Mouse (Mus musculus) thymus, adult 2 months (tissue): ENCODE data around the gene Plekha3. TPM values are rescaled to one million over a fixed set of nuclear protein-coding genes. Genes with fewer than 3 reads are reported as not detected.

Source experiments
- DNase-seq: peaks from one replicate; pipeline ENCODE4 v3.0.0; 2021
- H3K27ac ChIP-seq: fragments of 200-500 bp; 2 replicates; pipeline ENCODE4 v1.5.1; 2012; ENCODE audit warnings: low read length, control low read depth; ENCODE audit not compliant: control insufficient read depth, insufficient read depth
- H3K27me3 ChIP-seq: fragments of 200-500 bp; 2 replicates; pipeline ENCODE4 v1.6.1; 2012; ENCODE audit warnings: mild to moderate bottlenecking, low read length, moderate library complexity, mixed read lengths; ENCODE audit not compliant: control insufficient read depth, insufficient read depth
- H3K36me3 ChIP-seq: fragments of 200-500 bp; 2 replicates; pipeline ENCODE4 v1.6.1; 2012; ENCODE audit warnings: mild to moderate bottlenecking, low read length, moderate library complexity; ENCODE audit not compliant: control insufficient read depth, insufficient read depth
- H3K4me1 ChIP-seq: fragments of 200-500 bp; replicated peaks from 2 replicates; pipeline ENCODE4 v1.6.1; 2012; ENCODE audit warnings: low read length; ENCODE audit not compliant: control insufficient read depth, insufficient read depth
- H3K4me3 ChIP-seq: fragments of 200-500 bp; 2 replicates; pipeline ENCODE4 v1.5.1; 2012; ENCODE audit warnings: mild to moderate bottlenecking, low read length, control low read depth, moderate library complexity; ENCODE audit not compliant: control insufficient read depth, insufficient read depth
- CTCF ChIP-seq: fragments of 200-500 bp; IDR thresholded peaks from 2 replicates; pipeline ENCODE4 v1.5.1; 2012; ENCODE audit warnings: mild to moderate bottlenecking, control low read depth, low read length, moderate library complexity, borderline replicate concordance; ENCODE audit not compliant: control insufficient read depth, poor library complexity, insufficient read depth; ENCODE audit errors: extremely low read depth
- POLR2A ChIP-seq: fragments of 200-500 bp; IDR thresholded peaks from 2 replicates; pipeline ENCODE4 v1.6.1; 2012; ENCODE audit warnings: mild to moderate bottlenecking, low read length, control low read depth, moderate library complexity; ENCODE audit not compliant: control insufficient read depth, poor library complexity, insufficient read depth; ENCODE audit errors: extremely low read depth
- WGBS: fragments of 180-500 bp; shearing (Covaris S2); methylation state at CpG from one replicate; pipeline ENCODE4 v1.1.7; 2018; 5-methylcytosine and 5-hydroxymethylcytosine counted together
- polyA plus RNA-seq: library from polyadenylated mRNA; depleted of rRNA; stranded (reverse); fragments of >200 nt; gene quantifications from 2 replicates; pipeline ENCODE4 v1.2.3, GENCODE M21; 2012

Plekha3 gene
- polyA plus RNA-seq, 1 experiment: 13.7 TPM

DNA sequence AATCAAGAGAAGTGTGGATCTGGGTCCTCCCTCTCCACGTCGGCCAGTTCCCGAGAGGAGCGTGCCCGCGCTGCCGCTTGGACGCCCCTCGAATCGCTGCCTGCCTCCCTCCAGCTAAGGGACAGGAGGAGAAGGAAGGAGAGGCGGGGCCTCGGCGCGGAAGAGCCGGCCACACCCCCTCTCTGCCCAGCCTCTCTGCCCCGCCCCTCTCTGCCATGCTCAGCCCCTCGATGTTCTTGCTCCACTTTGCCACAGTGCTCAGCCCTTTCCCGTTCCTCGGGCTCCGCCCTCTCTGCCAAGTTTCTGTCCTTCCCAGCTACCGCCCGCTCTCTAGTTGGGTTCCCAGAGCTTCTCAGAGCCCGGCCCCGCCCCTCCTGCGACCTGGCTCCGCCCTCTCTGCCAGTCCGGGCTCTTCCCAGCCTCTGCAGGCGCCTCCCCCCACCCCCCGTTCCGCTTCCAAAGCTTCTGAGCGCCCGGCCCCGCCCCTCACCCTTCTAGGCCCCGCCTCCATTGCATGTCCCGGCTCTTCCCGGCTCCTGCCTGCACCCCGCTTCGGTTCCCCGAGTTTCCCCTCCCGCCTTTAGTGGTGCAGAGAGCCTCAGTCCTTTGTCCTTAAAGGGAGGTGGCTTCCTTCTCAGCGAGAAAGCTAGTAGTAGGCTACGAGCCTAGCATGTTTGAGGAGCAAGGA lies 27.1 kb upstream of the Plekha3 start, which contains the start of the genes Prkra and Pjvk:
Prkra (minus strand) TSS at position 133 of the 688 bp plus-strand sequence.
Pjvk (plus strand) TSS at position 594 of the 688 bp plus-strand sequence.
- peak; percentile 91 for DNase-seq
- H3K36me3 ChIP-seq: no peaks in the 10 kb centered on the region
- H3K4me1 ChIP-seq: peaks cover 5% of the 10 kb centered on the region
- WGBS: 1% methylated on average over 39 of the region's 42 CpGs
- H3K4me3 ChIP-seq: peak within 1 kb of the TSS; percentile 89
- H3K27me3 ChIP-seq: no peaks in the 10 kb centered on the region
- H3K27ac ChIP-seq: no peak within 1 kb of the TSS
- TF ChIP-seq CTCF: no peak
- TF ChIP-seq POLR2A: peak; percentile 21; the same call in 1 of the 2 replicates

- TF ChIP-seq POLR2A (0 out of 2 replicates have a peak, but pooled peaks have one; percentile 4), CTCF (no peak)
- 50% methylated on average over 13 of the region's 13 CpGs for WGBS
- no peak for DNase-seq
- H3K27ac ChIP-seq: no peak overlapping the region
- H3K27me3 ChIP-seq: no peaks in the 10 kb centered on the region
- no peaks in the 10 kb centered on the region for H3K36me3 ChIP-seq
- peak overlapping the region; percentile 89 for H3K4me3 ChIP-seq
- H3K4me1 ChIP-seq: peaks cover 5% of the 10 kb centered on the region
These were observed 26.4 kb upstream of the Plekha3 start for GRCm38 (mm10) chr2:76648666-76649141.

GRCm38 (mm10) chr2:76653070-76653469 lies 22.0 kb upstream of the Plekha3 start:
- Histone ChIP-seq H3K4me3 (no peak overlapping the region), H3K27me3 (no peaks in the 10 kb centered on the region), H3K36me3 (no peaks in the 10 kb centered on the region), H3K27ac (no peak overlapping the region), H3K4me1 (no peaks in the 10 kb centered on the region)
- TF ChIP-seq CTCF (no peak), POLR2A (no peak)
- DNase-seq: no peak
- 95% methylated on average over 4 of the region's 4 CpGs for WGBS

- TF ChIP-seq CTCF (no peak), POLR2A (no peak)
- H3K4me3 ChIP-seq: no peak overlapping the region
- H3K27me3 ChIP-seq: no peaks in the 10 kb centered on the region
- no peak overlapping the region for H3K27ac ChIP-seq
- H3K36me3 ChIP-seq: no peaks in the 10 kb centered on the region
- H3K4me1 ChIP-seq: no peaks in the 10 kb centered on the region
- WGBS: 94% methylated on average over 5 of the region's 5 CpGs
- DNase-seq: no peak
These were observed 20.4 kb upstream of the Plekha3 start for GRCm38 (mm10) chr2:76654646-76655045.

- H3K27me3 ChIP-seq: no peaks in the 10 kb centered on the region
- H3K27ac ChIP-seq: no peak overlapping the region
- no peak overlapping the region for H3K4me3 ChIP-seq
- WGBS: 90% methylated on average over 3 of the region's 3 CpGs
- no peaks in the 10 kb centered on the region for H3K4me1 ChIP-seq
- no peaks in the 10 kb centered on the region for H3K36me3 ChIP-seq
- no peak for TF ChIP-seq POLR2A
- TF ChIP-seq CTCF: no peak
- DNase-seq: no peak
These were observed 19.6 kb upstream of the Plekha3 start for GRCm38 (mm10) chr2:76655444-76655843.

DNA sequence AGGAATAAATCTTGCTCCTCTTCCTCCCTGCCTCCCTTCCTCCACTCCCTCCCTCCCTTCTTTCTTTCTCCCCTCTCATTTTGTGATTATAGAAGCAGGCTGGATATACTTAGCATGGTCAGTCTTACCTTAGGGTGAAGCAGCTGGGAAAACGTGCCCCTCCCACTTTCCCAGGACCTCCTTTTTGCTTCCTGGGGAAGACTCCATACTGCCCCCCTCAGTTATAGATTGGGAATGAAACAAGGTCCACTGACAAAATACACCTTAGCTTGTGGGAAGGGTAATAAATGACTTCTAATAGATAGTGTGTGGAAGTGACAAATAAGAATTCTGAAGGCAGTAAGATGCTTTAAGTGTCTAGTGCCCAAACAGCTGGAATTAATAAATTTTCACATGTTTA lies 19.1 kb upstream of the Plekha3 start:
- Histone ChIP-seq H3K27ac (no peak overlapping the region), H3K27me3 (no peaks in the 10 kb centered on the region), H3K4me1 (no peaks in the 10 kb centered on the region), H3K36me3 (no peaks in the 10 kb centered on the region), H3K4me3 (no peak overlapping the region)
- 16% methylated on average over 1 of the region's 1 CpGs for WGBS
- TF ChIP-seq CTCF (no peak), POLR2A (no peak)
- DNase-seq: no peak

DNA sequence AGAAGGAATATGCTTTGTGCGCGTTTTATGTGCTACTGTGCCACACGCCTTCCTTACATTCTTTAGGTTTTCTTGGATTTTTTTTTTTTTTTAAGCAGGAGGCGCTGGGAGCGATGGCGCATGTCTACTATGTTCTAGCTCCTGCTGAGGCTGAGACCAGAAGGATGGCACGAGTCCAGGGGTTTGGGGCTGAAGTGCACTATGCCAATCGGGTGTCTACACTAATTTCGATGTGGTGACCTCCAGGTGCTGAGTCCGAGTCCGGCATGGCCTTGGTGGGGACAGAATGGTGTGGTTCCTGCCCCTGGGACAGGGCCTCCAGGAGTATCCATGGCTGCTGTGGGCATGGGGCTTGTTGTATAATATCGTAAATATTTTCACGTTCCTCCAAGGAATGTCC lies 16.5 kb upstream of the Plekha3 start:
- Histone ChIP-seq H3K36me3 (no peaks in the 10 kb centered on the region), H3K27me3 (no peaks in the 10 kb centered on the region), H3K4me3 (no peak overlapping the region), H3K27ac (no peak overlapping the region), H3K4me1 (no peaks in the 10 kb centered on the region)
- 81% methylated on average over 13 of the region's 13 CpGs for WGBS
- no peak for DNase-seq
- TF ChIP-seq CTCF (no peak), POLR2A (no peak)
